Mouse (Mus musculus): Measurements from ENCODE around the gene Thap7.

DNA sequence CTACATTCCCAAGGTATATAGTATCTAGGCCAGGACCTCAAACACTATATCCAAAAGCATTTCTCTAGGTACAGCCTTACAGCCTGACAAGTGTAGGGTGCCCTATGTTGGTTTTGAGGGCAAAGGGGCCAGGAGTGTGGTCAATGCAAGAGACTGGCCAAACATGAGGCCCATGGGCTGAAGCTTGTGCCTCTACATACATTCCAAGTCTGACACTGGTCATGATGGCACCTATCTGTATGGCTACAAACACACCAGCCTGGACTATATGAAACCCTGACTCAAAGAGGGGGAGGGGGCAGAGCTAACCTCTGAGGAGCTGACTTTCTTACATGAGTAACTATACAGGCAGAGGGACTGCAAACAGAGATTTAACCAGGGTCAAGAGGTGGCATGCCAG lies 3.3 kb downstream of the Thap7 start:
- TF ChIP-seq POLR2A (IDR thresholded peaks at IDR 0.05; ENCODE audit: borderline replicate concordance, extremely low read depth, insufficient read depth, insufficient read length, poor library complexity, severe bottlenecking) (no peak), CTCF (IDR thresholded peaks at IDR 0.05; ENCODE audit: borderline replicate concordance, extremely low read depth, insufficient read depth, insufficient read length) (no peak)
